Mouse (Mus musculus) liver, adult 2 months (tissue): ENCODE data around the gene Wsb2.

Experiments
- CTCF ChIP-seq: fragments of 200-500 bp; IDR thresholded peaks from 2 replicates; pipeline ENCODE4 v1.5.1; 2011; ENCODE audit warnings: low read depth, low read length, control low read depth
- POLR2A ChIP-seq: fragments of 200-500 bp; IDR thresholded peaks from 2 replicates; pipeline ENCODE4 v1.6.1; 2011; ENCODE audit warnings: low read length, control low read depth; ENCODE audit not compliant: insufficient read depth; ENCODE audit errors: extremely low read depth

GRCm38 (mm10) chr5:117360631-117361541, 3.8 kb downstream of the Wsb2 start:
- no peak for TF ChIP-seq CTCF
- TF ChIP-seq POLR2A = no peak
